Mouse (Mus musculus): ENCODE data around the gene Sfxn2.
A peak's percentile ranks its signal among the peaks of the same experiment; 100 is the strongest.

Gene Sfxn2

GRCm38 (mm10) chr19:46572951-46573937 is at the start of gene Sfxn2, which contains the start of gene Arl3:
TSS of gene Sfxn2 (plus strand) at chr19:46573365.
TSS of gene Arl3 (minus strand) at chr19:46573198.
- DNase-seq (ENCODE audit: low read depth, low spot score), result peak; percentile 90

- no peak for DNase-seq (ENCODE audit: low read depth, low spot score)
Measured at GRCm38 (mm10) chr19:46523480-46524151, 49.5 kb upstream of the Sfxn2 start.

GRCm38 (mm10) chr19:46524152-46524544 is 49.0 kb upstream of the Sfxn2 start:
- DNase-seq (ENCODE audit: low read depth, low spot score), result no peak

GRCm38 (mm10) chr19:46524601-46525321 is 48.4 kb upstream of the Sfxn2 start:
- DNase-seq (ENCODE audit: low read depth, low spot score), result no peak

GRCm38 (mm10) chr19:46525691-46526631 is 47.2 kb upstream of the Sfxn2 start:
- DNase-seq (ENCODE audit: low read depth, low spot score), result no peak

GRCm38 (mm10) chr19:46527632-46528528 is 45.3 kb upstream of the Sfxn2 start:
- no peak for DNase-seq (ENCODE audit: low read depth, low spot score)

- no peak for DNase-seq (ENCODE audit: low read depth, low spot score)
Measured at GRCm38 (mm10) chr19:46528529-46529213, 44.5 kb upstream of the Sfxn2 start.

GRCm38 (mm10) chr19:46529601-46530448 is 43.3 kb upstream of the Sfxn2 start:
- no peak for DNase-seq (ENCODE audit: low read depth, low spot score)

- no peak for DNase-seq (ENCODE audit: low read depth, low spot score)
Measured at GRCm38 (mm10) chr19:46530449-46530990, 42.6 kb upstream of the Sfxn2 start.

- no peak for DNase-seq (ENCODE audit: low read depth, low spot score)
Measured at GRCm38 (mm10) chr19:46531071-46532030, 41.8 kb upstream of the Sfxn2 start.

- no peak for DNase-seq (ENCODE audit: low read depth, low spot score)
Measured at GRCm38 (mm10) chr19:46532031-46532688, 41.0 kb upstream of the Sfxn2 start.

- no peak for DNase-seq (ENCODE audit: low read depth, low spot score)
Measured at GRCm38 (mm10) chr19:46533066-46533465, 40.1 kb upstream of the Sfxn2 start.

GRCm38 (mm10) chr19:46533525-46533924 is 39.6 kb upstream of the Sfxn2 start:
- DNase-seq (ENCODE audit: low read depth, low spot score), result no peak

- DNase-seq (ENCODE audit: low read depth, low spot score), result no peak
Measured at GRCm38 (mm10) chr19:46534542-46535098, 38.5 kb upstream of the Sfxn2 start.

GRCm38 (mm10) chr19:46537357-46537756 is 35.8 kb upstream of the Sfxn2 start:
- DNase-seq (ENCODE audit: low read depth, low spot score), result no peak

- DNase-seq (ENCODE audit: low read depth, low spot score), result no peak
Measured at GRCm38 (mm10) chr19:46538213-46538612, 35.0 kb upstream of the Sfxn2 start.

Data from c-Kit-negative CD71-positive TER-119-positive erythroid progenitor cells, embryonic 14.5 days (primary cell).